Mouse (Mus musculus): ENCODE results near the gene Ankrd37. TPM values are rescaled to one million over a fixed set of nuclear protein-coding genes. Genes with fewer than 3 reads are reported as not detected.
A peak's percentile ranks its signal among the peaks of the same experiment; 100 is the strongest.

Ankrd37 gene
- 10 to 100 TPM in 1 of 2 experiments, 1 to 10 TPM in 1; 5.3 to 13.4 TPM for total RNA-seq (2021)

DNA sequence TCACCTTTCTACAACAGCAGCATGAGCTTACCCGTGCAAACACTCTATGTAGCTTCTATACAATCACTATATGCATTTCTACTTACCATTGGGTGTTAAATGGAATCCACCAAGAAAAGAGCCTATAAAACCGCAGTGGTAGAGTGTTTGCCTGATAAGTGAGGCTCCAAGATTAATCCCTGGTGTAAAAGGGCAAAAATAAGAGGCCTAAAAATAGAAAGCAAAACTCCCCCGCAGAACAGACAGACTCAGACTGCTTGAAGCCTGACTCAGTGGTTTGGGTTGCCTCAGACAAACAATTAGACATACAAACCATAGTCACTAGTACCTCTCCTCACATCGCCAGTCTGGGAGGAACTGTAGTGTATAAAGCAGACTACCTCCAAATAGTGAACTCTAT is at the start of gene Ankrd37:
Gene Ankrd37, minus strand, starts transcription at position 112 of the 400 bp plus-strand sequence.
- intact Hi-C loops (cut with DNase I), result no loop called here
- no peak for DNase-seq

GRCm38 (mm10) chr8:46040260-46040659 is 34.8 kb upstream of the Ankrd37 start:
- intact Hi-C loops (cut with DNase I), result no loop called here
- no peak for DNase-seq

GRCm38 (mm10) chr8:46039666-46040065 is 34.2 kb upstream of the Ankrd37 start:
- intact Hi-C loops (cut with DNase I), result no loop called here
- no peak for DNase-seq

DNA sequence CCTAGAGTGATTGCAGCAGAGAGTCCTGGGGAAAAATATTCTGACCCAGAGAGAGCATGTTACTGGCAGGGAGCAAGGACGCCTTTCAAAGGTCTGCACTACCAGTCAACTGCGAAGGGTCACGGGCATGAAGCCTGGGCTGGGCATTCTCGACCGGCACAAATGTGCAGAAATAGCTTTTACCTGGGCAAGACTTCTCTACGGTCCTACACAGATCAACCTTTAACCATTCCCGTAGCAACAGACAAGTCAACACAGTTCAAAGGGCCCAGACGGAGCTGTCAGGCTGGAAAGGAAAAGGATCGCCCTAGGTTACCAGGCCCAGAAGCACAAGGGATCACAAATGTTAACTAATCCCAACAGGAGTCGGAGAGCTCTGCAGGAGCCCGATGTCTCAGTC is 30.7 kb upstream of the Ankrd37 start:
- no peak for DNase-seq
- intact Hi-C loops (cut with DNase I), result no loop called here

- intact Hi-C loops (cut with DNase I), result no loop called here
These were observed 18.9 kb upstream of the Ankrd37 start for GRCm38 (mm10) chr8:46024392-46024791.

DNA sequence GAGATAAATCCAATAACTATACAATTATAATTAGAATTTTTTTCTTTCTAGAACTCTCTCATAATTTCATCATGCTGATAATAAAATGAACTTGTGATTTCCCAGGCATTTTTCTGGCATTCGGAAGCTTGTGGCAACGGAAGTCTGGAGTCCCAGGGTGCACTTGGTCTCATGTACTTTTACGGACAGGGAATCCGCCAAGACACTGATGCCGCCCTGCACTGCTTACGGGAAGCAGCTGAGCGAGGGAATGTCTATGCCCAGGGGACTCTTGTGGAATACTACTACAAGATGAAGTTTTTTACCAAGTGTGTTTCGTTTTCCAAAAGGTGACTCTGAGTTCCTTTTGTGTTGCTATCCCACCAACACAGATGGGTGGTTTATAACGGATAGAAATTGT is 17.3 kb upstream of the Ankrd37 start:
- intact Hi-C loops (cut with DNase I), result no loop called here

More at GRCm38 (mm10) chr8:46024392-46024791, 18.9 kb upstream of the Ankrd37 start:
- DNase-seq, result no peak

DNA sequence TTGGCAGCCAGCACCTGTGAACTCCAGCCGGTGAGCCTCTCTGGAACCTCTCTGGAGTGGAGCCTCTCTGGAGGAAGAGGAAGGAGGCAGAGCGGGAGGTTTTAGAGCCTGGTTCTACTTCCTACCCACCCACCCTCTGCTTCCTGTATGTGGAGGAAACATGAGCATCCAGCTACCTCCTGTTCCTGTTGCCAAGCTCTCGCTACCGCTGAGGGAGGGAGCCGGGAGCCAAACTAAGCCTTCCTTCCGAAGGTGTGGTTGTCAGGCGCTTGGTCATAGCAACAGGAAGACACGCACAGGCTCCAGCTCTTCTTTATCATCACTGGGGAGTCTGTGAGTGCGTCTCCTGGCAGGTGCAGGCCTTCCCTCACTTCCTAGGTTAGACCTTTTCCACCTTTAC is 16.7 kb upstream of the Ankrd37 start:
- peak in 1 of 2 experiments; percentile 14 for DNase-seq
- intact Hi-C loops (cut with DNase I), result no loop called here

More for the DNA sequence above, 17.3 kb upstream of the Ankrd37 start:
- DNase-seq, result no peak

- intact Hi-C loops (cut with DNase I), result no loop called here
- peak; percentile 31 to 39 for DNase-seq
These were observed 5.5 kb upstream of the Ankrd37 start for GRCm38 (mm10) chr8:46010746-46011680.

DNA sequence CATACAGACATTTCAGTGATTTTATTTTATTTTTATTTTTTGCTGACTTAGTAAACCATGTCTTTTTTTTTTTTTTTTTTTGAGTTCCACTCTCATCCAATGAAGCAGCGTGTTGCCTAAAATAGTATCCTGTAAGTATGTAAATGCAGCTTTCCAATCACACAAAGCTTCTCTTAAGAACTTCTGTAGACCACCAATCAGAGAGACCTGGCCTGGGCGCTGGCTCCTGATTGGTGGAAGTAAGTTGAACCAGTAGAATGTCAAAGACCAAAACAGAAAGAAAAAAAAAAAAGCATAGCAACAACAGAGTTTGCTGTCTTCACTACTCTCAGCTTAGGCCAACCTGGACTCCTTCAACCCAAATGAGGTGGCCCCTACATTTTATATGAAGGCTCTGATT is 4.8 kb upstream of the Ankrd37 start:
- intact Hi-C loops (cut with DNase I), result no loop called here
- DNase-seq, result no peak

GRCm38 (mm10) chr8:46007050-46007672 is 1.7 kb upstream of the Ankrd37 start:
- intact Hi-C loops (cut with DNase I), result no loop called here
- DNase-seq, result no peak

GRCm38 (mm10) chr8:45999784-46000705 is 5.5 kb downstream of the Ankrd37 start:
- DNase-seq, result peak; percentile 99 to 100
- intact Hi-C loops (cut with DNase I), result loop anchor here (2.0 kb wide), 2 partner anchors 25 to 151 kb away; partner anchors contain the start of genes 1700029J07Rik, Cfap97 and Ufsp2

GRCm38 (mm10) chr8:45999138-45999783 is 6.2 kb downstream of the Ankrd37 start, which contains the start of gene Lrp2bp:
Gene Lrp2bp, plus strand, starts transcription at chr8:45999303.
- intact Hi-C loops (cut with DNase I), result loop anchor here (2.0 kb wide), 2 partner anchors 24 to 152 kb away; partner anchors contain the start of genes 1700029J07Rik, Cfap97 and Ufsp2
- no peak for DNase-seq

GRCm38 (mm10) chr8:45998228-45998627 is 7.3 kb downstream of the Ankrd37 start:
- no peak for DNase-seq
- intact Hi-C loops (cut with DNase I), result loop anchor here (2.0 kb wide), 2 partner anchors 23 to 153 kb away; partner anchors contain the start of genes 1700029J07Rik, Cfap97 and Ufsp2

- intact Hi-C loops (cut with DNase I), result no loop called here
- DNase-seq, result no peak
These were observed 9.9 kb downstream of the Ankrd37 start for GRCm38 (mm10) chr8:45995576-45995975.

DNA sequence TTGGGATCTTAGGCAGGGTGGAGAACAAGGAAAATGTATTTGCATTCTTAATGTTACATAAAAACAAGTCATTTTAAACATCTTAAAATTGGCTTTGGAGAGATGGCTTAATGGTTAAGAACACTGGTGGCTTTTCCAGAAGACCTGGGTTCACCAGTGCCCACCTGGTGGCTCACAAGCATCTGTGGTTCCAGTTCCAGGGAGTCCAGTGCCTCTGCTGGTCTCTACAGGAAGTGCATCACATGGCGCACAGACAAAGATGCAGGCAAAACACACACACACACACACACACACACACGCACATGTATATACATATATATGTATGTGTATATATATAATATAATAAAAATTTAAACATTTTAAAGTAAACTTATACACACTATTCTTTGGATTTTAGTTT is 11.4 kb downstream of the Ankrd37 start:
- intact Hi-C loops (cut with DNase I), result no loop called here
- no peak for DNase-seq

- DNase-seq, result no peak
- intact Hi-C loops (cut with DNase I), result no loop called here
These were observed 14.7 kb downstream of the Ankrd37 start for GRCm38 (mm10) chr8:45990631-45991310.

- intact Hi-C loops (cut with DNase I), result no loop called here
- no peak for DNase-seq
These were observed 17.3 kb downstream of the Ankrd37 start for GRCm38 (mm10) chr8:45988189-45988588.

GRCm38 (mm10) chr8:45986665-45987064 is 18.8 kb downstream of the Ankrd37 start:
- intact Hi-C loops (cut with DNase I), result no loop called here
- DNase-seq, result no peak

DNA sequence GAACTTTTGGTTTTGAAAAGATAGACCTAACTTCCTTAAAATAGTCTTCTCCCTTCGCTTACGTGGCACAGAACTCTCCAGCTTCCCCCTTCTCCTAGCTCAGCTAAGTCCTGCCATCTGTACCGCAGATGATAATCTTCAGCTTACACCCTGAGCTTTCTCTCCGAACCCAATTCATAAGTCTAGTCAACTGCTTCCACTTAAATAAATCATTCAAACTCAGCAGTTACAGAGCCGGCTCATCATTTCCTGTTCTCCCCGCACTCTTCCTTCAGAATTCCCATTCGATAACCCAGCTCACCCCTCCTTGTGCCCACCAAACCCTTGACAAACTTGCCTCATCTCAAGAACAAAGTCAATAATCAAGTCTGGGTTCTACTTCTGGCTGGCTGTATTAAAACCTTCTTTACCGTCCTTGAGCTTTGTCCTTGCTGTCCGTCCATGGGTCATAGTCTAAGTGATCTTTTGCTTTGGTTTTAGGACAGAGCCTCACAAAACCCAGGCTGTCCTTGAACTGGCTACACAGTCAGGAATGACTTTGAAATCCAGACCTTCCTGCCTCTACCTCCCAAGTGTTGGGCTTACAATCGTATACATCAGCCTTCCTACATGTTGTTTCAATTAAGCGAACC is 29.6 kb downstream of the Ankrd37 start:
- no peak for DNase-seq
- intact Hi-C loops (cut with DNase I), result loop anchor here (2.0 kb wide), 1 partner anchor 23 kb away; the partner anchor contains the start of gene Lrp2bp

Data from heart, postnatal 36 days (tissue).